Mouse (Mus musculus) liver, embryonic 15.5 days (tissue): Measurements from ENCODE around the gene Iqca. TPM values are rescaled to one million over a fixed set of nuclear protein-coding genes. Genes with fewer than 3 reads are reported as not detected.

Source experiments
- ATAC-seq: fragments of 200-750 bp; cut with Nextera tagmentation; 2 replicates; pipeline ENCODE4 v1.8.0; 2017; ENCODE audit warnings: moderate number of reproducible peaks, mild to moderate bottlenecking, moderate library complexity; ENCODE audit not compliant: insufficient read depth
- H3K27ac ChIP-seq: fragments of 300-500 bp; sonication (generic); replicated peaks from 2 replicates; pipeline ENCODE4 v1.5.1; 2015; ENCODE audit warnings: mild to moderate bottlenecking, inconsistent platforms
- H3K27me3 ChIP-seq: fragments of 300-500 bp; sonication (generic); 2 replicates; pipeline ENCODE4 v1.6.1; 2015; ENCODE audit warnings: mild to moderate bottlenecking, inconsistent platforms
- H3K36me3 ChIP-seq: fragments of 300-500 bp; sonication (generic); replicated peaks from 2 replicates; pipeline ENCODE4 v1.6.1; 2015; ENCODE audit warnings: moderate library complexity, mild to moderate bottlenecking, inconsistent platforms
- H3K4me1 ChIP-seq: fragments of 300-500 bp; sonication (generic); replicated peaks from 2 replicates; pipeline ENCODE4 v1.6.1; 2015; ENCODE audit warnings: inconsistent platforms
- H3K4me2 ChIP-seq: fragments of 300-500 bp; sonication (generic); 2 replicates; pipeline ENCODE4 v1.6.1; 2015; ENCODE audit warnings: moderate library complexity, mild to moderate bottlenecking, inconsistent platforms
- H3K4me3 ChIP-seq: fragments of 300-500 bp; sonication (generic); replicated peaks from 2 replicates; pipeline ENCODE4 v1.5.1; 2015; ENCODE audit warnings: mild to moderate bottlenecking, inconsistent platforms
- H3K9ac ChIP-seq: fragments of 300-500 bp; sonication (generic); 2 replicates; pipeline ENCODE4 v1.6.1; 2015; ENCODE audit warnings: moderate library complexity, mild to moderate bottlenecking, inconsistent platforms
- H3K9me3 ChIP-seq: fragments of 300-500 bp; sonication (generic); replicated peaks from 2 replicates; pipeline ENCODE4 v1.6.1; 2016; ENCODE audit warnings: inconsistent platforms
- WGBS: fragments of 180-500 bp; shearing (Covaris S2); methylation state at CpG from one replicate; pipeline ENCODE4 v1.1.7; 2015; ENCODE audit warnings: mixed read lengths; ENCODE audit not compliant: insufficient replicate concordance; 5-methylcytosine and 5-hydroxymethylcytosine counted together
- polyA plus RNA-seq: library from polyadenylated mRNA; unstranded; fragments of >200 nt; fragmentation: Nextera tagmentation; extraction: Ambion mirVana; gene quantifications from 2 replicates; pipeline ENCODE4 v1.2.1, GENCODE M21; 2015

The Iqca gene
- polyA plus RNA-seq, 1 experiment from 2014 or later: 0.17 TPM

- H3K9ac ChIP-seq: no peak overlapping the region
- H3K27me3 ChIP-seq: no peaks in the 10 kb centered on the region
- ATAC-seq: no peak
- 39% methylated on average over 5 of the region's 5 CpGs for WGBS
- no peaks in the 10 kb centered on the region for H3K36me3 ChIP-seq
- H3K9me3 ChIP-seq: no peaks in the 10 kb centered on the region
- no peak overlapping the region for H3K27ac ChIP-seq
- H3K4me3 ChIP-seq: no peak overlapping the region
- no peaks in the 10 kb centered on the region for H3K4me1 ChIP-seq
- no peak overlapping the region for H3K4me2 ChIP-seq
These were observed 24.8 kb upstream of the Iqca start for GRCm38 (mm10) chr1:90177978-90178377.

GRCm38 (mm10) chr1:90177565-90177964, 24.4 kb upstream of the Iqca start:
- Histone ChIP-seq H3K4me3 (no peak overlapping the region), H3K9me3 (no peaks in the 10 kb centered on the region), H3K27ac (no peak overlapping the region), H3K27me3 (no peaks in the 10 kb centered on the region), H3K36me3 (no peaks in the 10 kb centered on the region), H3K9ac (no peak overlapping the region), H3K4me2 (no peak overlapping the region), H3K4me1 (no peaks in the 10 kb centered on the region)
- no peak for ATAC-seq

- H3K9ac ChIP-seq: no peak overlapping the region
These were observed 23.0 kb upstream of the Iqca start for GRCm38 (mm10) chr1:90176223-90176622.

GRCm38 (mm10) chr1:90174338-90174737, 21.1 kb upstream of the Iqca start:
- H3K9ac ChIP-seq: no peak overlapping the region
- H3K4me1 ChIP-seq: no peaks in the 10 kb centered on the region
- 60% methylated on average over 8 of the region's 8 CpGs for WGBS
- no peaks in the 10 kb centered on the region for H3K36me3 ChIP-seq
- H3K4me3 ChIP-seq: no peak overlapping the region
- no peak overlapping the region for H3K4me2 ChIP-seq
- no peaks in the 10 kb centered on the region for H3K27me3 ChIP-seq
- no peaks in the 10 kb centered on the region for H3K9me3 ChIP-seq
- no peak for ATAC-seq
- no peak overlapping the region for H3K27ac ChIP-seq

More at GRCm38 (mm10) chr1:90176223-90176622, 23.0 kb upstream of the Iqca start:
- Histone ChIP-seq H3K4me2 (no peak overlapping the region), H3K36me3 (no peaks in the 10 kb centered on the region), H3K4me3 (no peak overlapping the region), H3K27me3 (no peaks in the 10 kb centered on the region), H3K4me1 (no peaks in the 10 kb centered on the region), H3K27ac (no peak overlapping the region), H3K9me3 (no peaks in the 10 kb centered on the region)
- whole genome bisulfite sequencing: 60% methylated on average over 7 of the region's 7 CpGs
- ATAC-seq: no peak

- H3K27ac ChIP-seq: no peak overlapping the region
- no peaks in the 10 kb centered on the region for H3K9me3 ChIP-seq
- ATAC-seq: no peak
- H3K4me1 ChIP-seq: no peaks in the 10 kb centered on the region
- 41% methylated on average over 3 of the region's 3 CpGs for WGBS
- no peak overlapping the region for H3K4me2 ChIP-seq
- H3K9ac ChIP-seq: no peak overlapping the region
- H3K36me3 ChIP-seq: no peaks in the 10 kb centered on the region
- no peak overlapping the region for H3K4me3 ChIP-seq
- no peaks in the 10 kb centered on the region for H3K27me3 ChIP-seq
These were observed 11.1 kb upstream of the Iqca start for GRCm38 (mm10) chr1:90164319-90164718.

GRCm38 (mm10) chr1:90163161-90163560, 10.0 kb upstream of the Iqca start:
- Histone ChIP-seq H3K9ac (no peak overlapping the region), H3K4me3 (no peak overlapping the region), H3K9me3 (no peaks in the 10 kb centered on the region), H3K27ac (no peak overlapping the region), H3K4me2 (no peak overlapping the region), H3K36me3 (no peaks in the 10 kb centered on the region), H3K27me3 (no peaks in the 10 kb centered on the region), H3K4me1 (no peaks in the 10 kb centered on the region)
- ATAC-seq: no peak
- WGBS: 58% methylated on average over 7 of the region's 7 CpGs

- Histone ChIP-seq H3K9me3 (no peaks in the 10 kb centered on the region), H3K27ac (no peak overlapping the region), H3K4me2 (no peak overlapping the region), H3K4me3 (no peak overlapping the region), H3K4me1 (no peaks in the 10 kb centered on the region), H3K27me3 (no peaks in the 10 kb centered on the region), H3K36me3 (no peaks in the 10 kb centered on the region), H3K9ac (no peak overlapping the region)
- ATAC-seq: no peak
- WGBS: 54% methylated on average over 13 of the region's 13 CpGs
These were observed 9.2 kb upstream of the Iqca start for GRCm38 (mm10) chr1:90162379-90162857.

- no peaks in the 10 kb centered on the region for H3K4me1 ChIP-seq
- no peak overlapping the region for H3K4me2 ChIP-seq
- no peak overlapping the region for H3K9ac ChIP-seq
- H3K4me3 ChIP-seq: no peak overlapping the region
- H3K9me3 ChIP-seq: no peaks in the 10 kb centered on the region
- no peak for ATAC-seq
- 50% methylated on average over 6 of the region's 6 CpGs for WGBS
- no peaks in the 10 kb centered on the region for H3K27me3 ChIP-seq
- no peaks in the 10 kb centered on the region for H3K36me3 ChIP-seq
- no peak overlapping the region for H3K27ac ChIP-seq
These were observed 8.4 kb upstream of the Iqca start for GRCm38 (mm10) chr1:90161623-90162022.

- Histone ChIP-seq H3K4me3 (no peak overlapping the region), H3K27me3 (no peaks in the 10 kb centered on the region; the same call in 1 of the 2 replicates), H3K9ac (no peak overlapping the region), H3K4me1 (no peaks in the 10 kb centered on the region), H3K27ac (no peak overlapping the region), H3K4me2 (no peak overlapping the region), H3K36me3 (no peaks in the 10 kb centered on the region), H3K9me3 (no peaks in the 10 kb centered on the region)
- WGBS: 35% methylated on average over 13 of the region's 13 CpGs
- no peak for ATAC-seq
These were observed 6.7 kb upstream of the Iqca start for GRCm38 (mm10) chr1:90159927-90160326.

GRCm38 (mm10) chr1:90156589-90156988, 3.4 kb upstream of the Iqca start:
- Histone ChIP-seq H3K9ac (no peak overlapping the region), H3K4me1 (no peaks in the 10 kb centered on the region), H3K9me3 (no peaks in the 10 kb centered on the region), H3K4me3 (no peak overlapping the region), H3K4me2 (no peak overlapping the region), H3K36me3 (no peaks in the 10 kb centered on the region), H3K27ac (no peak overlapping the region), H3K27me3 (peaks cover 16% of the 10 kb centered on the region)
- 52% methylated on average over 7 of the region's 7 CpGs for WGBS
- ATAC-seq: no peak

GRCm38 (mm10) chr1:90153787-90154186, 586 bp upstream of the Iqca start:
- no peak for ATAC-seq
- Histone ChIP-seq H3K4me2 (no peak overlapping the region), H3K9ac (no peak overlapping the region), H3K4me1 (no peaks in the 10 kb centered on the region), H3K27ac (no peak overlapping the region), H3K4me3 (no peak overlapping the region), H3K27me3 (peaks cover 16% of the 10 kb centered on the region), H3K36me3 (no peaks in the 10 kb centered on the region), H3K9me3 (no peaks in the 10 kb centered on the region)
- 5% methylated on average over 6 of the region's 6 CpGs for WGBS

- no peak for ATAC-seq
- Histone ChIP-seq H3K4me2 (no peak overlapping the region), H3K27me3 (no peaks in the 10 kb centered on the region), H3K36me3 (no peaks in the 10 kb centered on the region), H3K4me1 (no peaks in the 10 kb centered on the region), H3K27ac (no peak overlapping the region), H3K4me3 (no peak overlapping the region), H3K9me3 (no peaks in the 10 kb centered on the region), H3K9ac (no peak overlapping the region)
- 75% methylated on average over 8 of the region's 8 CpGs for WGBS
These were observed 13.5 kb downstream of the Iqca start for GRCm38 (mm10) chr1:90139729-90140128.
